Mouse (Mus musculus) left cerebral cortex, adult 6 months (tissue): ENCODE data around the gene Tmtc2. TPM values are rescaled to one million over a fixed set of nuclear protein-coding genes. Genes with fewer than 3 reads are reported as not detected.

ENCODE experiments used
- long read RNA-seq, 2 experiments: library from polyadenylated mRNA; unstranded; transcript quantifications; one replicate each; pipeline ENCODE4 v2.0.0; 2019 to 2020
- polyA plus RNA-seq: library from polyadenylated mRNA; unstranded; fragments of <200 nt; fragmentation: Nextera tagmentation; gene quantifications from 2 replicates; pipeline ENCODE4 v1.2.3, GENCODE M21; 2021

Gene Tmtc2
- polyA plus RNA-seq, result 1.4 and 1.8 TPM in 2 replicates
- long read RNA-seq, experiment 1, full-length matches to known transcripts, result 1 of 12 reads
- long read RNA-seq, experiment 1, partial matches to known transcripts, result 6 of 12 reads
- long read RNA-seq, experiment 1, other reads (novel, unspliced or antisense), result 5 of 12 reads
- long read RNA-seq, experiment 2, full-length matches to known transcripts, result 1 of 6 reads
- long read RNA-seq, experiment 2, partial matches to known transcripts, result 1 of 6 reads
- long read RNA-seq, experiment 2, other reads (novel, unspliced or antisense), result 4 of 6 reads

DNA sequence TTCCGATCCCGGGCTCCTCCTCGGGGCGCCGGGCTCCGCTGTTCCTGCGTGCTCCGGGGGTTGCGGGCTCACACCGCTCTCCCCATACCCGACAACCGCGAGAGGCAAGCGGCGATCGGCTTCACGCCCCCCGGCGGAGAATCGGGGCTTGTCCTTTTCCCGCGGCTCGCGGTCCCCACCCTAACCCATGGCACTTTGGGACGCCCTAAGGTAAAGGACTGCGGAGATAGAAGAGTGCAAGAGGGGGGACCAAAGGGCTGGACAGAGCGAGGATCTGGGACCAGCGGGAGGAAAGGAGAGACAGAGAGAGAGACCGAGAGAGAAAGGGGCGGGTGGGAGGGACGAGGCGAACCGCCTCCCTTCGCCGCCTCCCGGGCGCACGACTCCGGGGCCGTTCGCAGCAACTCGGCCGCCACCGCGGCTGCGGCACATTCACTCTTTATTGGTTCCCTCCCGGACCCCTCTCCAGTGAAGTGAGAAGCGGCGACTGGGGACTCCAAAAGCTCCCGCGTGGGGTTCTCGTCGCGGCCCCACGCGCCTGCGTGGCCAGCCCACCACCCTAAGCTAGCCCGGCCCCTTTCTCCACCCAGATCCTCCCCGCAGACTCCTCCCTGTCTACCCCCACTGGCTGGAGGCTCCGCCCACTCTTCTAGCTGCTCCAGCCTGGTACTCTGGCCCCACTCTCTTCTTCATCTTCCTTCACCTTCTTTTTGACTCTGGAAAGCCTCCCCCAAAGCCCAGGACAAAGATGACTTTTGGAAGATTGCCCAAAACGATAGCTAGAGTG lies at the start of gene Tmtc2:
TSS of gene Tmtc2 (minus strand) at position 544 of the 787 bp plus-strand sequence.

